Mouse (Mus musculus): ENCODE results near the gene Sec14l1. TPM values are rescaled to one million over a fixed set of nuclear protein-coding genes. Genes with fewer than 3 reads are reported as not detected.

Gene Sec14l1
- total RNA-seq, 2 experiments from 2014 or later: 174 to 208 TPM

DNA sequence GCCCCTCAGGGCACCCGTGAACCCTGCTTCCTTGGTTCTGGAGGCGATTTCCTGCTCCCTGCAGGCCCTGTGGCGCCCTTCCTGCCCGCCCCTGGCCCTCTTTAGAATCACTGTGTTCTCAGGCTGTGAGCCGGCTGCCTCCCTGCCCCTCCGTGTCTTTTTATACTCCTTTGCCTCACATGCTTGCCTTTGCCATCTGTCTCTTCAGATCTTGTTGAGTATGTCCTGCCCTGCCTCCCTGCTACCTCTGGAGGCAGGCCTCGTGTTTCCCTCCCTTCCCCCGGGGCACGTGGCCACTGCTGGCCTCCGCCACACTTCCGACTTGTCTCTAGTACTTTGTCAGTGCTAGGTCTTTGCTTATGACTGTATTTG lies 6.2 kb downstream of the Sec14l1 start:
- intact Hi-C loops (cut with DNase I): loop anchor here (5.0 kb wide), 1 partner anchor 36 kb away; no protein-coding TSS in a partner anchor
- DNase-seq (ENCODE audit: low spot score in 2 of 2): peak; percentile 67 to 92

DNA sequence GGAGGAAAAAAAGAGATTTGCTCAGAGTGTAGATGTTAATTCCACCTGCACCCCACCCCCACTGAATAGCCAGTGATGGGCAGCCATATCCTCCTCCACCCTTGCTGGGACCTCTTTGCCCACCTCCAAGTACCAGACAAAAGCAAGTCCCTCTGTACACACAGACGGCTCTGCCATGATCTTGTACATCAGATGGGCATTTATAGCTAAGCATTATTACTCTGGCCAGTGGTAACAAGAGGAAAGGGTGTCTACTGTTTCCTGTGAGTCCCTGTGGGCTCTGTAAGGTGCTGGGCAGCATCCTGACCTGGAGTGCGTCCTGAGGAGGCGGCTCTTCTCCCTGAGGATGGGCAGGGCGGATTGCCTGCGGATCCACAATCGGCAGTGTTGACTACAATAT lies 7.0 kb downstream of the Sec14l1 start:
- intact Hi-C loops (cut with DNase I): loop anchor here (5.0 kb wide), 1 partner anchor 35 kb away; no protein-coding TSS in a partner anchor
- no peak for DNase-seq (ENCODE audit: low spot score in 2 of 2)

DNA sequence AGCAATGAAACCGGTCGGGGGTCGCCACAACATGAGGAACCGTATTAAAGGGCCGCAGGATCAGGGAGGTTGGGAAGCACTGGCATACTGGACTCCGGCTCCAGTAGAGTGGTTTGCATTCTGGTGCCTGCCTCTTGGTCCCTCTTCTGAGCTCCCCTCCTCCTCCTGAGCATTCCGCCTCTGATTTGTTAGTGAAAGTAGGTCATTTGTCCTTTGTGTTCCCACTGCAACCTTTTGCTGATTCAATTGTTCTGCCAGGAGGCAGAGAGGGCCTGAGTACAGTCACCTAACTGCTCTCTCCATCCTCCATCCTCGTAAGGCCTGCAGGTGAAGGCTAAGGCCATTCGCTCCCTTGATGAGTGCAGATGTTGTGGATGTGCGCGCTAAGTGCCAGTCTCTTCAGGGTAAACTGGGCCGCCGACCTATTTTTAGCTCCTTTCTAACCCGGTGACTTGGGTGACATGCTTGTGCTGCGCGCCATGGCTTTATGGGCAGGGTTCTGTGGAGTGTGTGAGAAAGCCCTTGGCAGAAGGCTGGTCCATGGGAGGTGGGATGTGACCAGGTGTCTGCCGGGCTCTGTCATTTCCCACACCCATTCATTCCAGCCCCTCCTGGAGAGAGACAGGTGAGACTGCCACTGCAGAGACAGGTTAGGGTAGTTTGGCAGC lies 8.6 kb downstream of the Sec14l1 start:
- intact Hi-C loops (cut with DNase I): loop anchor here (5.0 kb wide), 1 partner anchor 34 kb away; no protein-coding TSS in a partner anchor
- DNase-seq (ENCODE audit: low spot score in 2 of 2): no peak

DNA sequence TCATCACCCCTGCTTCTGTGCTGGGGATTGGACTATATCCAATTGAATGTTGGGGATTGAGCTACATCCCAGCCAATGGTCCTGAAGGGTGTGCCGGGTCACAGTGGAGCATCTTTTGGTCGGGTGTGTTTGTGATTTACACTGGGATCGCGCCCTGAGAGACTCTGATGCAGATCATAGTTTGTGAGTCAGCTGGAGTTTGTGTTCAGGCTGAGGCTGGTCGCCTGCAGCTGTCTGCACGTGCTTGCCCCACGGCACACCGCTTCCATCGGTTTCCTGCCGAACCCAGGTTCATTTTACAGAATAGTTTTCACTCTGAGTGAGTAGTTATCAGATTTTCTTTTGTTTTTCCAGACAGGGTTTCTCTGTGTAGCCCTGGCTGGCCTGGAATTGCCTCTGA lies 9.6 kb downstream of the Sec14l1 start:
- intact Hi-C loops (cut with DNase I): loop anchor here (5.0 kb wide), 1 partner anchor 33 kb away; no protein-coding TSS in a partner anchor
- no peak for DNase-seq (ENCODE audit: low spot score in 2 of 2)

DNA sequence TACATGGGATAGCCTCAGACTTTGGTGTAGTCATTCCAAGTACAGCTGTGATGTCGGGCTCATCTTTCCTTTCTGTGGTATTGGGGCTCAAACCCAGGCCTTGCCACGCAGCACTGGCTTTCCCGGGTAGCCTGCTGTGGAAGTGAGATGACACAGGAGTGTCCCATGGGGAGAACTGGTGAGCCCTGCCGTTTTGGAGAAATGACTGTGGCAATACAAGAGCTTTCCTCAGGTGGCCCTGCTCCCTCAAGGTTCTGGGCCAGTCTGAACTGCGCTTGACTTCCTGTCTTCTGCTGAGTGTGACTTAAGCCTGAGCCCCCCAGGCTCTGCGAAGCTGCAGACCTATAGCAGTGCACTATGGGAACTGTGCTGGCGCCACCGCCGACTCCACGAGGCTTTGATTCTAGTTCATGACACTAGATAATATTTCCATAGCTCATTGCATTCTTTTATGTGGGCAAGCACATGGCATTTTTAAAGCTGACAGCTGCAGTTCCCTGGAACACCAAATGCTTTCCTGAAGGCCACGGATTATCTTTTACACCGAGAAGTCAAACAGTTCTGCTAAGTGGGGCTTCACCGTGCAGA lies 12.4 kb downstream of the Sec14l1 start:
- intact Hi-C loops (cut with DNase I): no loop called here

DNA sequence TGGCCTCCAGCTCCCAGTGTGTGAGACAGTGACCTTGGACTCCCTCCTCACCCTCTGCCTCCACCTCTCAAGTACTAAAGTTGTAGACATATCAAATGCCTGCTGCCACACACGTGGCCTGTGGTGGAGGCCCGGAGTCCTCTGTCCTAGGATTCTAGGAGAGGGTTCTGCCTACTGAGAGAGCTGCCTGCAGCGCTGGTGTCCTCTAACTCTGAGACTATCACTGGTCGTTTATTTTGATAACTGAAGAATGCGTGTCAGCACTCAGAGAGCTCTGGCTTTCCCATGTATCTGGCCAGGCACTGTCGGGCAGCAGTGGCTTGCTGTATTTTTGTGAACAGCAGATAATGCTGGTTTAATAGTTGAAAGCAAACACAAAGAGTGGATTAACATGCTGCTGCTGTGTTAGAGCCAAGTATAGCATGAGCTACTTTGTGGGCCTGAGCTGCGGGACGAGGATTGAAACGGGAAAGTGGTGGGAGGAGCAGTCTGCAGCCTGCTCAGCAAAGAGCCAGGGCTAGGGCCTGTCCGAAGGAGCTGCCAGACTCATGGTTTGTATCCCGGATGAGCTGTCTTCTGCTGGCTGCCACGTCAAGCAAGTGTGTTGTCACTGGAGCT lies 13.1 kb downstream of the Sec14l1 start:
- peak in 1 of 2 experiments; percentile 66 for DNase-seq (ENCODE audit: low spot score in 2 of 2)
- intact Hi-C loops (cut with DNase I): no loop called here

More for the DNA sequence above, 12.4 kb downstream of the Sec14l1 start:
- no peak for DNase-seq (ENCODE audit: low spot score in 2 of 2)

DNA sequence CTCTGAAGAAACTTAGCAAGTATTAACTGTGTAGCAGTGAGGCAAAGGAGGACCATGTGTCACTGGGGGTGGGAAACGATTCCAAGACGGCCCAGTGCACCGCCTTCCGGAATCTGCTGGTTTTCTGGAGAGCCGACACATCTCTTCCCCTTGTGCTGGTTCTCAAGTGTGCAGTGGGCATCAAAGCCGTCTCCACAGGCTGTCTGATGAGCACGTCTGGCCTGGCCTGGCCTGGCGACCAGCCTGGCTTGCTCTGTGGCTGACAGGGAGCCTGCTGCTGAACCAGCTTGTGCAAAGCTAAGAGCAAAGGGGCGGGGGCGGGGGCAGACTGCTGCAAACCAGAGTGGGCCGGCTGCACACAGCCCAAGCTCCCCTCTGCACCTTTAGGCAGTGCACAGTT lies 14.5 kb downstream of the Sec14l1 start:
- DNase-seq (ENCODE audit: low spot score in 2 of 2): no peak
- intact Hi-C loops (cut with DNase I): no loop called here

DNA sequence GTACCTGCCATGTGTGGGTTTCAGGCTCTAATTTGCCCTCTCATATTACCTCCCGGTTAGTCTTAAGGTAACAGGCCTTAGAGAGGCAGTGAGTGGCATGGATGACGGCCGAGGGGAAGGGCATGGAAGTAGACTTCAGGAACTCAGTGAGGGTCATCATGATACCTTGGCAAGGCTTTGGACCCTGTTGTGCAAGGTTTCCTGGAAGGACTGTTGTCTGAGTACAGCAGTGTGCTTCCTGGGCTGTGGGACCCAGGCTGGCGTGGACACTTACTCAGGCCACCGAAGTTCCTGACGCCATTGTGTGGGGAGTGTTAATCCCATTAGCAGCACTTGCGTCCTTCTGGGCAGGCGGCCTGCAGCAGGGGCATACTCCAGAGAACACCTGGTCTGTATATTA lies 15.1 kb downstream of the Sec14l1 start:
- DNase-seq (ENCODE audit: low spot score in 2 of 2): no peak
- intact Hi-C loops (cut with DNase I): no loop called here

DNA sequence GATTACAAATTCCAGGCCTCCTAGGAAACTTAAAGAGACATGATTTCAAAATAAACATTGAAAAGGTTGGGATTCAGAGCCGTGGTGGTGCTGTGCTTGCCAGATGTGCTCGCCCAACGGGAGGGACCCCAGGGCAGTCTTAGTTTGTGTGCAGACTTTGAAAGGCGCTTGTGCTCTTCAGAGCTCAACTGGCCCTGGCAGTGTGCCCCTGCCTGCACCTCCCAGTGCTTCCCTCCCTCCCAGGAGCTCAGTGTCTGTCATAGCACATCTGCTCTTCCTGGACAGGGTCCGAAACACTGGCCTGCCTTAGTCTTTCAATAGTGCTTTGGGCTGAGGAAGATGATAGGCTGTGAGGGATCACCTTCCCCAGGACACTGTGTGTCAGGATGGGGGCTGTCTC lies 15.9 kb downstream of the Sec14l1 start:
- intact Hi-C loops (cut with DNase I): no loop called here

DNA sequence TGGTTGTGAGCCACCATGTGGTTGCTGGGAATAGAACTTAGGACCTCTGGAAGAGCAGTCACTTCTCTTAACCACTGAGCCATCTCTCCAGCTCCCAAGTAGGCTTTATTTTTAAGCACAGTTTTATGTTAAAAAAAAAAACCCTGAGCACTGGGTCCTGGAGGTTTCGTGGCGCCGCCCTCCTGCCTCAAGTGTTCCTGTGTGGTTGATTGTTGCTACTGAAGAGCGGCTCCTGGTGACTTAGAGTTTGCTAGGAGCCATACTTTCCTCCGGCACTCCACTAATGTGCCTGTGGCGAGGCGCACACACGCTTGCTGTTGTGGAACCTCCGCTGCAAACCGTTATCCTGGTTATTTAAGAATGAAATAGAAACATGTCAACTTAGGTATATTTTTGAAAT lies 16.5 kb downstream of the Sec14l1 start:
- intact Hi-C loops (cut with DNase I): no loop called here
- no peak for DNase-seq (ENCODE audit: low spot score in 2 of 2)

More for the DNA sequence above, 15.9 kb downstream of the Sec14l1 start:
- DNase-seq (ENCODE audit: low spot score in 2 of 2): no peak

DNA sequence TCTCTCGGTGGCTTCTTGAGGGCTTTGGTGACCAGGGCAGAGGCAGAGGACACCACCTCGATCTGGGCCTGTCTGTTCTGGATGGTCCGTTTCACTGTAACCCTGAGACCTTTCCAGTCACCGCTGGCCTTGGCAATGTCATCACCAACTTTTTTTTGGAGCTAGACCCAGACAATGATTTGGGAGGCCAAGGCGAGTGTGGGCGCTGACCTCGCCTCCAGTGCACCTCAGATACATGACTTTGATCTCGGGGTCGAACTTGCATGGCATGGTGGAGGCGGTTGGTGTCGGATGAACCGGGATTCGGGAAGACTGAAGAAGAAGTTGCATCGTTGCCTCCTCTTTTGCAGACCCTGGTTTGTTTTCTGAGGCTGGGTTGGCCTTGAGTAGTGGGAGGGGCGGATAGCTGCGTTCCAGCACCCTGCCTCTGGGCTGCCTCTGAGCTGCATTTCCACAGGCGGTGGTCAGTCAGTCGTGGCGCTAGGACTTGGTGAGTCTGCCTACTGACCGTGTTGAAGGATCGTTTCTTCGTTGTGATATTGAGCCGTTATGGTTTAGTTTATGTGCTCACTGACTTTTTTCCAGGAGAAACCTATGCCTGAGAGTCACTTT lies 19.9 kb downstream of the Sec14l1 start:
- DNase-seq (ENCODE audit: low spot score in 2 of 2): no peak
- intact Hi-C loops (cut with DNase I): loop anchor here (2.0 to 5.0 kb wide), 2 partner anchors 18 to 37 kb away; no protein-coding TSS in a partner anchor

DNA sequence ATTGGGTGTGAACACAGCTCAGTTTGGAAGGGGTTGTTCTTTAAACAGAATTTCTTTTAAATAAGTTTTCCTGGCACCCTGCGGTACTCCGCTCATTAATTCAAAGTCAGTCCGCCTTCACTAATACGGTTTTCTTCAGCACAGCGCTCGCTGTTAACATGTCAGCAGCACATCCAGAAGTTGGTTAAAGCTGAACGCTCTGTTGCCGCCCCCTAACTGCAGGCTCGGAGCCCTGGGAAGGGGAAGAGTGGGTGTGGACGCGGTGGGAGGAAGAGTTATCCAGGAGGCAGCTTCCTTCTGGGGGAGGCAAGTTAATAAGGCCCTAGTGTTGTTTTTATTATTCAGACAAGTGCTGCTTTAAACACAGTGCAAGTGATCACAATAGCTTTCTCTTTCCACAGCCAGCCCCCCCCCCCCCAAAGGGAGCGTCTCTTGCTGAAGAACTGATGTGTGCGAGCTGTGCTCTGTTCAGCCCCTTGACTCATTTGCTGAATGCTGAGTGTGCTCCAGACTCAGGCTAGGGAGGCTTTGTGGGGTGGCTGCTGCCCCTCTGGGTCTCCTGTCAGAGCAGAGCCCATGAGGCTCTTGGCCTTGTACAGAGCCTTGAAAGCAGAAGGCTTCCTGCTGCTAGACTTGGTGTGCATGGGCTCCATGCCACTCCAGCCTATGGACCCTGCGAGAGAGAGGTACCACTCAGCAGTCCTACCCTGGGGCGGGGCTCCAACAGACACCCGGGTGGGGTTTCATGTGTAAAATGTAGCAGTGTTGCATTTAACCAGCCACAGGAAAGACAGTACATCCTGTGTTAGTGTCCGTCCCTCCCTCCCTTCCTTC lies 20.7 kb downstream of the Sec14l1 start:
- intact Hi-C loops (cut with DNase I): loop anchor here (2.0 to 5.0 kb wide), 2 partner anchors 19 to 37 kb away; no protein-coding TSS in a partner anchor

DNA sequence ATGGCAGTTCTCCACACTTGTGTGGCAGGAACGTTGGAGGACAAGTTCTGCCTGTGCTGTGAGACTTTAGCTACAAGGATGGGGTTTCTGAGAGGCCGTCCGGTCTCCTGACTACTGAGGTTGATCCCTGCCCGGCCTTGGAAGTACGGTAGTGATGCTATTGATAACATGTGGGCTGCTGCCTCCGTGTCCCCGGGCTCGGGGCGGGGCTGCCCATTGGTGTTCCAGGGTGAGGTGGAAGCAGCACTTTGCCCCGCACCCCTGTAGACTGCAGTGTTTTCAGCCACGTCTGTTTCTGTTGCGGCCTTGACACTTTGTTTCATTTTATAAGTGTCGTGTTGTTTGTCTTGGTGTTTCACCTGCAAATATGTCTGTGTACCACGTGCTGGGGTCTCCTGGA lies 21.9 kb downstream of the Sec14l1 start:
- DNase-seq (ENCODE audit: low spot score in 2 of 2): no peak
- intact Hi-C loops (cut with DNase I): loop anchor here (5.0 kb wide), 1 partner anchor 35 kb away; no protein-coding TSS in a partner anchor

More for the DNA sequence above, 20.7 kb downstream of the Sec14l1 start:
- DNase-seq (ENCODE audit: low spot score in 2 of 2): peak in 1 of 2 experiments; percentile 78

DNA sequence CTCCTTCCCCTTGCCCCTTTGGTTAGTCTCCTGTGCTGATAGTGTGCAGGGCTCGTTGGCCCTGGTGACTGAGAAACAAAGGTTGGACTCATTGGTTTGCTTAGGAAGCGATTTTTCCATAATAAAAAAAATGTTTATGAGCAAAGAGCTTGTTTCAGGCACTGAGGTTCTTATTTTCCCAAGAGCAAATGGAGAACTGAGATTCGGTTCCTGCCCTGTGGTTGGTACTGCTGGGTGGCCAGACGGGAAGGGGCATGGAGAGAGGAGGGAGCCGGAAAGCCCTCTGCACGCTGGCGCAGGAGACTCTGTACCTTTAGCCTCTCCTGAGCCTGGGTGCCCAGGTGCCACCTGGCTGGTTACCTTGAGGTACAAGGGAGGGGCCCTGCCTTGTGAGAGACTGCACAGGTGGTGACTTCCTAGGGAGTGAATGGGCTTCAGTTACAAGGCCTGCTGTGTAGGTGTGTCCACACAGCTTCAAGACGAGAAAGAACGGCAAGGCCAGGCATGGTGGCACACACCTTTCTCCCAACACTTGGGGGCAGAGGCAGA lies 23.3 kb downstream of the Sec14l1 start:
- DNase-seq (ENCODE audit: low spot score in 2 of 2): no peak
- intact Hi-C loops (cut with DNase I): loop anchor here (5.0 kb wide), 1 partner anchor 34 kb away; no protein-coding TSS in a partner anchor

DNA sequence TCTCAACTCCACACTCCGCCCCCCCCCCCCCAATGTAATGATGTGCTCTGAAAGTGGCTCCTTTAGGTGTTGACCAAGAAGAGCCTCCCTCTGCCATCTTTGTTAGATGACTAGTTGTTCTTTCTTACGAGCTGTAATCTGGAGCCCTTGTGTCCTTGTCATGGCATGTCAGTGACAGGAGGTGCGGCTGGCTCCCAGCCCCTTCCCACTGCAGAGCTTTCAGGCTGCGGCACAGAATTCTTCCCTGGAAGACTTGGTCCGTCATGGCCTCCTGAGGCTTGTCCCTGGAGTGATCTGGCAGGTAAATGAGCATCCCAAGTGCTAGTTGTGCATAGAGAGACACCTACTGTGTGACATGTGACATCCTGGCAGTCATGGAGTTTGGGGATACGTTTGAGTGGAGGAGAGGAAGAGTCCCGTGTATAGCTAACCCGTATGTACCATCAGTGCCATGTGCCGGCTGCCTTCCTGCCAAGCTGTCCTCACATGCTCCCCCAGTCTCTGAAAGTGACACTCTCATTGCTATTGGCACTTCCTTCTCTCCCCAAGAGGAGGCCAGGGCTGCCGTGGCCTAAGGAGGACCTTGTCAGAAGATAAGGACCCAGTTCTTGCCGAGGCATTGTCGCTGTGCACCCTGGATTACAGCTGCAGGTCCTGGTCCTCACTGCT lies 24.0 kb downstream of the Sec14l1 start:
- no peak for DNase-seq (ENCODE audit: low spot score in 2 of 2)
- intact Hi-C loops (cut with DNase I): loop anchor here (5.0 kb wide), 1 partner anchor 33 kb away; no protein-coding TSS in a partner anchor

DNA sequence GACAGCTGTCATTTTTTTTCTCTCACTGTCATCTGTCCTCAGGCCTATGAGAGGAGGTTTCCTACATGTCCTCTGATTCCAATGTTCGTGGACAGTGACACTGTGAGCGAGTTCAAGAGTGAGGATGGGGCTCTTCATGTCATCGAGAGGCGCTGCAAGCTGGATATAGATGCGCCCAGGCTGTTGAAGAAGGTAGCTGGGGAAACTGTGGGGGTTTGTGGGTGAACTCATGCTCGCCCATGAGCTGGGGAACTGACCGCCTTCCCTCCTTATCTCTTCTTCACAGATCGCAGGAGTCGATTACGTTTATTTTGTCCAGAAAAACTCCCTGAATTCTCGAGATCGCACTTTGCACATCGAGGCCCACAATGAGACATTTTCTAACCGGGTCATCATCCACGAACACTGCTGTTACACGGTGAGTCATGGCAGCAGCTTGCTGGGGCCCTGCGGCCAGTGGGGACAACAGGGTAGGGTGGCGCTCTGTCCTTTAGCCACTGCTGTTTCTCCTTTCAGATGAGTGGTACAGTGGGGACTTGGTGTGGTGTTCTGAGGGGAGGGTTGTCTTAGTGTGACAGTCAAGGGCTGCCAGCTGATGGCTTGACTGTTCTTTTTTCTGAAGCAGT lies 26.5 kb downstream of the Sec14l1 start:
- intact Hi-C loops (cut with DNase I): no loop called here

DNA sequence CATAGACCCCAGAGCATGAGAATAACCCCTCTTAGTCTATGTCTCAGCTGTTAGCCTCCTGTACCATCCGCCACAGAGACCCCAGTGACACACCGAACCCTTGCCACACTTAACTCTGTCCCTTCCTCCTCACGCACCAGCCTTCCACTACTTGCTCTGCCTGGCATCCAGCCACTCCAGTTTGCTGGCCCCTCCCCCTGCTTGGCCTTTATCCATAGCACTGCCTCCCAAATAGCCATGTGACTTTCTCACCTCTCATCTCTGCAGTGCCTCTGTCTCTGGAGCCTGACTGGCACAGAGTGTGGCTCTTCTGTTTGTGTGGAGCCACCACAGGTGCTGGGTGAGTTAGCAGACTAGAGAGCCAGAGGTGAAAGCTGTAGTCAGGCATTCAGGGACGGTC lies 27.5 kb downstream of the Sec14l1 start:
- intact Hi-C loops (cut with DNase I): no loop called here
- no peak for DNase-seq (ENCODE audit: low spot score in 2 of 2)

More for the DNA sequence above, 26.5 kb downstream of the Sec14l1 start:
- DNase-seq (ENCODE audit: low spot score in 2 of 2): no peak
